Mouse (Mus musculus): ENCODE measurements at regions not wholly inside any gene's neighbourhood (a gene's known extent, or its start where the extent isn't known, plus 50 kb on each side); places are given as distances from the start of the nearest gene placed in this dataset.

DNA sequence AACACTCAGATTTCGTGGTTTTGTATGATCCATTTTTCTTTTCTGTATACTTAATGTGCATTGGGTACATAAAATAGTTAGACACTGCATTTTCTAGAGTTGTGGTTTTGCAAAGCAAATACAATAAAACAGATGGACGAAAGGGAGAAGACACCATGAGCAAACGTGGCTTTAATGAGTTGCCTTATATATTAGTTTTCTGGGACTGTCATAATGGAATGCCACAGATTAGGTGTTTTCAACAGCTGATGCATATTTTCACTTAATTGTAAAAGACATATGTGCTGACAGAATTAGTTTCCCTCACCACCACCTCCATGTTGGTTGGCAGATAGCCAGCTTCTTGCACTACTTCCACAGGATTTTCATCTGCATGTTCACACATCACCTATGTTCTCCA lies 1607.9 kb downstream of the Hace1 start:
- no peak for DNase-seq (ENCODE audit: low read depth, low spot score)

DNA sequence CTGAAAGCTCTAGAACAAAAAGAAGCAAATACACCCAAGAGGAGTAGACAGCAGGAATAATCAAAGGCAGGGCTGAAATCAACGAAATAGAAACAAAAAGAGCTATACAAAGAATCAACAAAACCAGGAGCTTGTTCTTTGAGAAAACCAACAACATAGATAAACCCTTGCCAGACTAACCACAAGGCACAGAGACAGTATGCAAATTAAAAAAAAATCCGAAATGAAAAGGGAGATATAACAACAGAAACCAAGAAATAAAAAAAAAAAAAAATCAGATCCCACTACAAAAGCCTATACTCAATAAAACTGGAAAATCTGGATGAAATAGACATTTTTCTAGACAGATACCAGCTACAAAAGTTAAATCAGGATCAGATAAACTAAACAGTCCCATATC lies 1638.6 kb downstream of the Hace1 start:
- no peak for DNase-seq (ENCODE audit: low read depth, low spot score)

DNA sequence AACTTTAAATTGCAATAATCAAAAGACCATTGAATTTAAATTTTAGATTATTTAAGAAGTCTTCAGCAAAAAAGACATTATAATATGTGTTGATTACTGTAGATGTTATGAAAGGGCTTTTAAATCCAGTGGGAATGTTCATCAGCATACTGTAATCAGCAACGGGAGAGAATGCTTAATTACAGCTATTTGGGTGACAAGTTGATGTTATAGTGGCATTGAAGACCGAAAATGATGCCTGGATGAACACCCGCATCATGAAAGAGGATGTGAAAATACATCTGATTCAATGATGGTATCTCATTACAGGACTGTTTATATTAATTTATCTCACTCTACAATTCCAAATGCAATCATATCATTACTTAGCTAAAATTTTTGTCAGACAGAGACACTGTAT lies 1685.4 kb downstream of the Hace1 start:
- no peak for DNase-seq (ENCODE audit: low read depth, low spot score)

DNA sequence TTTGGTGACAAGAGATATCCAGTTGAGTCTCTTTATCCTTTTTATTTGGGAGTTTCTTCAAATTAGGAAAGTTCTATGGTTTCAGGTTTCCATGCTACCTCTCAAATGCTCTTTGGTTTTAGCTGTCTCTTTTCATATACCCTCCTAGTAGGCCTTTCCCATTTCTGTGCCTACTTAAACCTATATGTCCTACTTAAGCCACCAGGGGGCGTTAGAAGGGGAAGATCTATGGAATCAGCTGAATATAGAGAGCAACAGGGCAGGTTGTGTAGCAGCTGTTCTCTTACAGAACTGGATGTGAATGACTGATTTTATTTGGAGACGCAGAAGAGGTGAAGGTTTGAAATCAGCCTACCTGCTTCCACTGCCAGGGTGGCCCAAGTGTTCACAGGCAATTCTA lies 1708.1 kb downstream of the Hace1 start:
- peak; percentile 67 for DNase-seq (ENCODE audit: low read depth, low spot score)

DNA sequence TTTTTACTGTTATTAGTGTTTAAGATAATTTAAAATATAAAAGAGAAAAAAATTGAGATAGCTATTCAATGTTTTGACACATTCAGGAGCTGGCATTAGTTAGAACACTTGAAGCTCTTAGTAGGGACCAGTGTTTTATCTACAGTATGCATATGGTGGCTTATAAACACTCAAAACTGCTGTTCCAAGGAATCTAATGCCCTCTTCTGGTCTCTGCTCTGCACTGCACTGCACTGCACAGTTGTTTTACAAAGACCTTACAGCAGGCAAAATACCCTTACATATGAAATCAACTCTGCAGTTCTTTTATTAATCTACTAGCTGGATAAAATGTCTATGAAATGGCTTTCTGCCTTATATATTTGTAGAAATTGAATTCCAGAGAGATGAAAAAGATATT lies 1722.5 kb downstream of the Hace1 start:
- DNase-seq (ENCODE audit: low read depth, low spot score): peak; percentile 16

Measured in R1 (cell line).